Mouse (Mus musculus) cerebellum, adult 2 months (tissue): ENCODE data around the gene Spag8.

Experiments used
- CTCF ChIP-seq: fragments of 200-500 bp; IDR thresholded peaks from 2 replicates; pipeline ENCODE4 v1.5.1; 2011; ENCODE audit warnings: low read depth, mild to moderate bottlenecking, control low read depth, low read length, moderate library complexity, borderline replicate concordance; ENCODE audit not compliant: insufficient read depth
- POLR2A ChIP-seq: fragments of 200-500 bp; IDR thresholded peaks from 2 replicates; pipeline ENCODE4 v1.6.1; 2011; ENCODE audit warnings: low read length, control low read depth, borderline replicate concordance; ENCODE audit not compliant: insufficient read depth

GRCm38 (mm10) chr4:43690021-43690420 is 36.6 kb upstream of the Spag8 start:
- TF ChIP-seq CTCF (no peak), POLR2A (no peak)
